Mouse (Mus musculus) ES-Bruce4 (cell line): ENCODE data around the gene Scamp2.

Source experiments
- CTCF ChIP-seq: IDR thresholded peaks from one replicate; pipeline ENCODE4 v1.8.1; 2011; ENCODE audit warnings: low read depth, low read length
- EP300 ChIP-seq: IDR thresholded peaks from 2 replicates; pipeline ENCODE4 v1.6.1; 2011; ENCODE audit warnings: low read depth, low read length; ENCODE audit not compliant: insufficient read depth
- POLR2A ChIP-seq: IDR thresholded peaks from one replicate; pipeline ENCODE4 v1.8.1; 2011; ENCODE audit warnings: low read length; ENCODE audit not compliant: insufficient read depth

DNA sequence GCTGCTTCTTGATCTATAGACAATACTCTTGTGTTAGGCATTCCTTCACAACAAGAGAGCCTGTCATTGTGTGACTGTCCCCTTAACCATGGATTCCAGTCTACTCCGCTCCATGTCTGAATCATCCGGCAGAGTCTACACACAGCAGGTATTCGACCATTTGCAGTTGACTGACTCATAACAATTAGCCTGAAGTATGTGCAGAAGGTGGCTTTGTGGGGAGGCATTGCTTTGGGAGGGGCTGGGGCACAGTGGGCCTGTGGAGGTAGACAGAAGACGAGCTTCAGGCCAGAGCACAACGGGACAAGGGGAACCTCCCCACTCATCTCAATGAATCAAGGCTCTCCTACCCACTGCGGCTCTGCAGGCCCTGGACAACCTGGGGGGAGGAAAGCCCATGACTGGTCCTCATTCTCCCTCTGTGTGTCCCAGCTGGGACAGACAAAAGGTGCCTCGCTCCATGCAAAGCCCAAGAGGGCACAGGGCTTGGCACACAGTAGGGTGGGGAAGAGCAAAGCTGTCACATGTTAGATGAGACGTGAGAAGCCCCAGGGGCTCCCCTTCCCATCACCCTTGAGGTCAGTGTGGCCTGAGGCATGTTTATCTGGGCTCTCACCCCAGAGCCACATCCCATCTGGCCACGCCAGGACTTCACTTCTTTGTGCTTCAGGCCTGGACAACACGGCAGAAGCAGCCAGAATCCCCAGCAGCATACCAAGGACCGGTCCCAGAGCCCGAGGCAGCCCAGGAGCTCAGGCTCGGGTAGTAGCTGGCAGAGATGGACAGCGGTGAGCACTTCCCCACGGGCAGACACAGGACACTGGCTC, 65.1 kb downstream of the Scamp2 start:
- TF ChIP-seq POLR2A (no peak), CTCF (no peak), EP300 (no peak)
